Mouse (Mus musculus) small intestine, adult 2 months (tissue): ENCODE measurements around the gene Hist1h2ac.

Experiments
- CTCF ChIP-seq: fragments of 200-500 bp; IDR thresholded peaks from 2 replicates; pipeline ENCODE4 v1.5.1; 2012; ENCODE audit warnings: low read depth, mild to moderate bottlenecking, control low read depth, inconsistent platforms, low read length, moderate library complexity, mixed read lengths; ENCODE audit not compliant: insufficient replicate concordance, insufficient read length; ENCODE audit errors: extremely low read depth
- POLR2A ChIP-seq: fragments of 200-500 bp; IDR thresholded peaks from 2 replicates; pipeline ENCODE4 v1.6.1; 2012; ENCODE audit warnings: low read depth, mild to moderate bottlenecking, control low read depth, inconsistent platforms, low read length, moderate library complexity

DNA sequence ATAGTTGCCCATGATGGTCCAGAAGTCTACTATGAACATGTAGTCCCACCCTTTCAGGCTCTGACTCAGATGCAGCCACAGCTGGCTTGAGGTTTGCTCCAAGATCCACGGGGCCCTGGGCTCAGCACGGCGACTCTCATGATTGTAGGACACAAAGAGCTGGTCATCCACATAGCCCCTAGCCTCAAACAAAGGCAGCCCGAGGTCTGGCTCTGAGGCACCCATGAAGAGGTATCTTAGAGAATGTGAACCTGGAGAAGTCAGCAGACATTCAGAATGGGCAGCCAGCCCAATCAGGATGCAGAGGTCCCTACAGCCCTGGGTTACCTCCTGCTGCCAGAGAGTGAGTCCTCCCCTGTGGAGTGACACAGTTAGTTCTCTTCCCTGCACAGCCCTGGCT, 24.3 kb upstream of the Hist1h2ac start:
- TF ChIP-seq CTCF = no peak
- no peak for TF ChIP-seq POLR2A
